Mouse (Mus musculus): ENCODE measurements around the gene Traf3ip1.
"Not testable (repeated sequence)": the region's sequence is repeated elsewhere in the genome, so short reads cannot be mapped to it uniquely, and the experiment has no call there.

The Traf3ip1 gene

DNA sequence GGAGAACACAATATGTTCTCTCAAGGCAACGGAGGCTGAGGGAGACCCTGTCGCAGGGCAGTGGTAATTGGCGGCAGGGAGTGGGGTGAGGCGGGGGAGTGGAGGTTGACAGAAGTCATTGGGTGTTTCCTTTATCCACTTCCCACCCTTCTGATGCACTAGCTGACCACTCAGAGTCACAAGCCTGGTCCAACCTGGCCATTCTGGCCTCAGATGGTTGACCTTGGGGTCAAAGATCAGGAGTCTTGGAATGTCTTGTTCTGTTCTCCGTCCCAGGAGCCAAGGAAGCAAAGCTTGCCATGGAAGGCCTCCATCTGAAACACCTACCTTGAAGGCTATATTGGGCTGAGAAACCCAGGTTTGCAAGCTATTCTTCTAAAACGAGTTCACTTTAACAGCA is 28.3 kb upstream of the Traf3ip1 start:
- DNase-seq = peak; percentile 64 to 73

- no peak for DNase-seq
Observed at GRCm38 (mm10) chr1:91469888-91470419, 24.5 kb upstream of the Traf3ip1 start.

DNA sequence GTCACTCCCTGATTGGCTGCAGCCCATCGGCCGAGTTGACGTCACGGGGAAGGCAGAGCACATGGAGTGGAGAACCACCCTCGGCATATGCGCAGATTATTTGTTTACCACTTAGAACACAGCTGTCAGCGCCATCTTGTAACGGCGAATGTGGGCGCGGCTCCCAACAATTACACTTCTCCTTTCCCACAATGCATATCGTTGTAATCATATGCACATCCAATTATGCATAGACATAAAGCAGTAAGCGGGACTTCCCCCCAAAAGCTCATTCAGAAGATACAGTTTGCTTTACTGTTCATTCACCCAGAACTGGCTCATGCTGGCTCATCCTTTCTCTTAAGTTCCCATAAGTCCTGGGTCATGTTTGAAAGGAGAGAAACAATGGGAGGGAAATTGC is 16.3 kb upstream of the Traf3ip1 start:
- not testable (repeated sequence) for DNase-seq

GRCm38 (mm10) chr1:91478958-91479357 is 15.5 kb upstream of the Traf3ip1 start:
- no peak for DNase-seq

DNA sequence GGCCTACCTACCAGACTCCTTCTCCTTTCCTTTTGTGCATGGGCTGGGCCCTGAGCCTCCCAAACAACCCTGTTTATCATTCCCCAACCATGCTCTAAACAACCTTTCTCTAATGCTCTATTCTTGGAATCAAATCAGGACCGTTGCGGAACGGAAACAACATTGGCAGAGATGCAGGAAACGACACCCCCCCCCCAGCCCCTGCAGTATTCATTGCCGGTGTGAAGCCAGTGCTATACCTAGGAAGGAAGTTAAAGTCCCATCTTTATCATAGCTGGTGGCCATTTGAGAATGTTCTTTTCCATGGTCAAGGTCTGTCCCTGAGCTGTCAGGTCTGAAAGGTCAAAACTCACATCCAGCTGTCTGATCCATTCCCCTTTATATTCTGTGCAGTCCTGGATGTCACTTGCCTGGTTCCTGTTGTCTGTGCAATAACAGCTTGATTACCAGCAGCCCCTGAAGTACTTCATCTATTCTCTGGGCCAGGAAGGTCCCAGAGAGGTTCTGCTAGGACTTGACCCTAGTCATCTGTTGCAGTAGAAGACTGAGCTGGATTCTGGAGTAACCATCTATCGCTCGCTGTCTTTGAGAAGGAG is 11.7 kb upstream of the Traf3ip1 start:
- no peak for DNase-seq

DNA sequence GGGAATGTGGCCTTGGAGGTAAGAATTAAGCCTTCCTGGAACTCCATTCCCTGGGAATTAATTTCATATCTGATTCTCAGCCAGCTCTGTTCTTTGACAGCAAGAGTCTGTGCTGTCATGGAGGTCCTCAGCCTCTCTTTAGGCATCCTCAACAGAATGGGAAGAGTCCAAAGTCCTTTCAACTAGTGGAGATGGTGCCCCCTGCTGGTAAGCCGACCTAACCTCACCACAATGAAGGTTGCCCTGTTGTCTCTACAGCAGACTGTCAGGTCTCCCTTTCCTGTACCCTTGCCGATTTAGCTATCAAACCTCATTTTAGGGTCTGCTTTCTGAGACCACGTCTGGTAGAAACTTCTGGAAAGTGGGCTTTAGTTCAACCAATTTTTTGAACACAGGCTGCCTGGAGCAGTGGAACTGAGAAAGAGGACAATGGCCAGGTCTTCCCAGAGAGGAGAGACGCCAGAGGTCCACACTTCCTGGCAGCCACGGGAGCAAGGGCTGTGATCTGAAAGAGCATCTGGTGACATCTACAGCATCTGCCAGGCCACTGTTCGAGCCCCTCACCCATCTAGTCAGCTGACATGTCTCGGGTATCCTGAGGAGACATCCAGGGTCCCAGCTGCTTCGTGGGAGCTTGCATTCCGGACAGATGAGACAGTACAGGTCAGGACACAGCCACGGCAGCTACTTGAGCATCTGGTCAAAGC is 11.0 kb upstream of the Traf3ip1 start:
- peak; percentile 86 to 95 for DNase-seq

DNA sequence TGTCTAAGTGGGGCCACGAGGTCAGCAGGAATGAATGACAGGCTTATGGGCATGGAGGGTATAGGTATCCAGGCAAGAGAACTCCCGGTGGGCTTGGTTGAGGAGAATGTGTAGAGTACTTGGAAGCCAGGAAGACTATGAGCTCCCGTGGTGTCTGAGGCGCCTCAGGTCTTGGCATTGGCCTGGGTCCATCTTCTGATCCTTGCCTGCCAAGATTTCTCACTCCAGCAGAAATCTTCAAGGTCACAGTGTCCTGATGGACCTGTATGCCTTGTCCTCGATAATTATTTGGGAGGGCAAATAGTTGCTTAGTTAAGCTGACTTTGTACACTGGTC is 10.5 kb upstream of the Traf3ip1 start:
- DNase-seq = peak in 1 of 2 experiments; percentile 63

GRCm38 (mm10) chr1:91485422-91485821 is 9.0 kb upstream of the Traf3ip1 start:
- no peak for DNase-seq

DNA sequence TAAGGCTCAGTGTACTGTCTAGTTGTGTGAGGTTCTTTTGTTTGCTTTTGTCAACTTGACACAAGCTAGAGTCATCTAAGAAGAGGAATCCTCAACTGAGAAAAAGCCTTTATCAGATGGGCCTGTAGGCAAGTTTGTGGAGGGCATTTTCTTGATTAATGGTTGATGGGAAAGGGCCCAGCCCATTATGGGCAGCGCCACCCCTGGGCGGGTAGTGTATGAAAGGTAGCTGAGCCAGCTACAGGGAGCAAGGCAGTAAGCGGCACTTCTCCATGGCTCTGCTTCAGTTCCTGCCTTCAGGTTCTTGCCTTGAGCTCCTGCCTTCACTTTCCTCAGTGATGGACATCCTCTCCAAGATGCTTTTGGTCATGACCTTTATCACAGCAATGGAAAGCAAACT is 8.3 kb upstream of the Traf3ip1 start:
- DNase-seq = peak in 1 of 2 experiments; percentile 58

GRCm38 (mm10) chr1:91490322-91490721 is 4.1 kb upstream of the Traf3ip1 start:
- peak; percentile 50 to 74 for DNase-seq

DNA sequence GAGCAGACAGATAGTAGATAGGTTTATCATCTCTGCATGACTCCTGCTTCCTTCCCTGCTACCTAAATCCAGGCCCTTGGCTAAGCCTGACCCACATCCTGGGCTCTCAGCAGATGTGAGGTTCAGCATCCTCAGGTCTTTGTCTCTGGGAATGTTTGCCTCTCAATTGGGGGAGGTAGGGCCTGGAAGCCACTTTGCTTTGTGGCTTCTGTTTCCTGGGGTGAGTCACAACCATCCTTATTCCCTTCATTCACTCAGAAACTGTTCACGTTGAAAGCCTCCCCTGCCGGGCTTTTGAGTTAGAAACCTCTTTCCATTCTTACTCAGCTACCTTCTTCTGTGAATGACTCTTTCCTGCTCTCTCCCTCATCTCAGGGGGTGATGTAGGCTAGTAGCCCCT is 1.7 kb upstream of the Traf3ip1 start:
- no peak for DNase-seq

DNA sequence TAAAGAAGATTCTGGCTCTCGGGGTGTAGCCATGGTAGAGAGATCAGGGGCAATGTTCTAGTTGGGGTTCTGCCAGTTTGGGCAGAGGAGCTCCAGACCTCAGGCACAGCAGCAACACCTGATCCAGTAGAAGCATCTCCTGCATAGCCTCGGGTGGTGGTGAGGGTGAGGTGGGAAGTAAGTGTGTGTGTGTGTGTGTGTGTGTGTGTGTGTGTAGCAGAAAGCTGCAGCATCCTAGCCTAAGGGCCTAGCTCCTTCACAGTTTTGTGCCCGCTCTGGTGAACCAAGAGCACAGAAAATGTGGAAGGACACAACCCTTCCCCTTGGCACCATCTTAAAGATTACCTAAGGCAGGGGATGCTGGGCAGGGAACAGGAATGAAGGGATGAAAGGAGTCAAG is 509 bp upstream of the Traf3ip1 start:
- DNase-seq = no peak

GRCm38 (mm10) chr1:91495321-91495720 is 874 bp downstream of the Traf3ip1 start:
- peak; percentile 14 to 21 for DNase-seq

- no peak for DNase-seq
Observed at GRCm38 (mm10) chr1:91498579-91498978, 4.1 kb downstream of the Traf3ip1 start.

DNA sequence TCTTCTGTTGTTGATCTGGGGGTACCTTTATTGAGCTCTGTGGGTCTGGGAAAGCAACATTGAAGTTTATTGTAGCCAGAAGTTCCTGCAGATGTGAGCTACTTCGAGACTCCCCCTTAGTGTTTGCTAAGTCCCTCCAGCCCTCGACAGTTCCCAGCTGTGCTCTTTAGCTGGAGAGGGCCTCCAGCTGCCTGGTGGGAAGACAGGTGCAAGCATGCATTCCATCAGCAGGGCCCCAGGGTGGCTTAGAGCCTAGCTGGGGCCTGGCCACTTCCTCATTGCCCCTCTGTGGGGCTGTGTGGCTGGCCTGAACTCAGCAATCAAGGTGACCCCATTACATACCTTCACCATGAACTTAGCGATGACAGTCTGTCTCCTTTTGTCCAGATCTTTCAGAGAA is 10.2 kb downstream of the Traf3ip1 start:
- no peak for DNase-seq

- no peak for DNase-seq
Observed at GRCm38 (mm10) chr1:91514916-91515315, 20.5 kb downstream of the Traf3ip1 start.

DNA sequence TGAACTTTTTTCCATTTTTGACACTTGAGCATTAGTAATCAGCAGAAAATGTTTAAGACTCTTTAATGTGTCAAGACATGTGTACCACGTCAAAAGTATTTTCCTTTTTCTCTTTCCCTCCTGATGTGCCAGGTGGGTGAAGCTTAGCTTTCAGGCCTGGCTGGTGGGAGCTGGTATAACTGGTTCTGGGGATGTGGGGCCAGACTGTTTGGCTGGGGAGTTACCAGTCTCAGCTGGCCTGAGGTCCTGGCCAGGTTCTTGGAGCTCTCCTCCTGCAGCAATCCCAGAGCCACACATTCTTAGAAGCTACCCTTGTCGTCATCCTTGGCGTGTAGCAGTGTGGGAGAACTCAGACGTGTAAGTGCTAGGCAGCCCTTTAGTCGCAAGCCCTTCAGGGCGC is 21.2 kb downstream of the Traf3ip1 start:
- DNase-seq = peak; percentile 19

DNA sequence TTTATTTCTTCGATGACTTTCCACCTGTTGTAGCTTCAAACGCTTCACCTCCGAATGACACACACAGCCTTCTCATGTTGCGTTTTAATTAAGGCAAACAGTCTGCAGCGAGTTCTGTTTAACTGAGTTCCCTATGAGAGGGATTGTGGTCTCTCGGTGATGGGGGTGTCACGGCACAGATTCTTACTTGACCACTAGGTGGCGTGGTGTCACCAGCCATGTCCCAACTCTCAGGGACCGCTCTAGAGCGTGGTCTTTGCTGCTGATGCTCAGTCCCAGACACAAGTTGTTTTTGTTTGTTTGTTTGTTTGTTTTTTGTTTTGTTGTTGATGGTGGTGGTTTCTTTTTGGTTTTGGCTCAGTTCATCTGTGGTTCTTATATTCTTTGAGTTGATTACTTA is 29.3 kb downstream of the Traf3ip1 start:
- DNase-seq = peak; percentile 64 to 80

DNA sequence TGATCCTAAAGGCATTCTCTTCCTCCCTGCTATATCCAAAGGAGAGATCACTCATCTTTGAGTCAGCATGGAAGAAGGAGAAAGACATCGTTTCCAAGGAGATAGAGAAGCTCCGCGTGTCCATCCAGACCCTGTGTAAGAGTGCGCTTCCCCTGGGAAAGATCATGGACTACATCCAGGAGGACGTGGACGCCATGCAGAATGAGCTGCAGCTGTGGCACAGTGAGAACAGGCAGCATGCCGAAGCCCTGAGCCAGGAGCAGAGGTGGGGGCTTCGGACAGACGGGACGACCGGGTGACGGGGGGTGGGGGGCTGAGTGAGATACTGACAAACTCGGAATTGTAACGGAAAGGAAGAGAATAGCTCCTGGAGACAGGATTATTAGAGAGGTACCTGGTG is 31.4 kb downstream of the Traf3ip1 start:
- no peak for DNase-seq

DNA sequence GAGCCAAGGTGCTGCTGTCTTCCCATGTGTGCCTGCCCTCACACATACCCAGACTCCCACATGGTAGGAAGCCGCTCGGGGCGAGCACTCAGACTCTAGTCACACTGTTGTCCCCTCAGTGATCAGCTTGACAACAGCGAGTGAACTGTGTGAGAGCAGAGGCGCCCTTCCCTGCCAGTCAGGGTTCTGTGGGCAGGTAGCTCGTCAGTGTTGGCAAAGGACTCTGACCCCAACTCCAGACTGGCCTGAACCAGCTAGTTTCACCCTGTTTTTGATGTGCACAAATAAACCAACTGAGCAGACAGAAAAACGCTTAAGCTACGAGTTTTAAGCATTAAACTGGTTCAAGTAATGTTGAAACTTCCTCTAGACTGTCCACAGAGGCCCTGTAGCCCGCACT is 35.7 kb downstream of the Traf3ip1 start:
- DNase-seq = peak; percentile 75 to 86

DNA sequence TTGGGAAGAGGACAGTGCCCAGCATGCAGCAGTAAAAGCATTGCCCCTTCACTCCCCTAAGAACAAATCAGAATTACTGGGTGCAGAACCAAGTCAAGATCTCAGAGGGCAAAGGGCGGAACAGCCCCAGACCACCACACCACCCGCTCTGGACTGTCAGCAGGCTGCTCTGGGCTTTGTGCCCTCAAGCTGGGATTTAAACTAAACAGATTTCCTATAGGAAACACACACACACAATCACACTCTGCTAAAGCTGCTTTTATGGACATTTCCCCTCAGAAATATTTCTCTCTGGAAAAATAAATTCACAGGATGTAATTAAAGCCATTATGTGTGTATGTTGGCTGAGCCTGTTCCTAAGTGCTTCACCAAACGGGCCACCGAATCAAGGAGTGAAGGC is 37.8 kb downstream of the Traf3ip1 start:
- DNase-seq = no peak

- no peak for DNase-seq
Observed at GRCm38 (mm10) chr1:91532892-91533291, 38.4 kb downstream of the Traf3ip1 start.

DNA sequence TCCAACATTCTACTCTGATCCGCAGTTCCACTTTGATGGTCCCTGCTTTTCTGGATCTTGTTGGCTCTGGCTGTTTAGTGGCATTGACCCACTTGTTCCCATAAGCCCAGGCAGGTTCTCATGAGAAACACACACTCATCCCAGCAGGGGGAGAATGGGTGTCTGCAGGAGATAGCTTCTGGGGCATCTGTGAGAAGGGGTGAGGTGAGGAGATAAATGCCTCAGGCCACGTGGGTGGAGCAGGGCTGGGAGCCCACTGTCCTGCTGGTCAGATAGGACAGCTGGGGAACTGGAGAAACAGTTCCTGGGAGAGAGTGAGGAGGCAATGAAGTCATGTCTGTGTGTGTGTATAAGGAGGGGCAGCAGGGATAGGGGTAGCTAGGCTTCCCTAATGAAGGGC is 39.0 kb downstream of the Traf3ip1 start:
- no peak for DNase-seq

DNA sequence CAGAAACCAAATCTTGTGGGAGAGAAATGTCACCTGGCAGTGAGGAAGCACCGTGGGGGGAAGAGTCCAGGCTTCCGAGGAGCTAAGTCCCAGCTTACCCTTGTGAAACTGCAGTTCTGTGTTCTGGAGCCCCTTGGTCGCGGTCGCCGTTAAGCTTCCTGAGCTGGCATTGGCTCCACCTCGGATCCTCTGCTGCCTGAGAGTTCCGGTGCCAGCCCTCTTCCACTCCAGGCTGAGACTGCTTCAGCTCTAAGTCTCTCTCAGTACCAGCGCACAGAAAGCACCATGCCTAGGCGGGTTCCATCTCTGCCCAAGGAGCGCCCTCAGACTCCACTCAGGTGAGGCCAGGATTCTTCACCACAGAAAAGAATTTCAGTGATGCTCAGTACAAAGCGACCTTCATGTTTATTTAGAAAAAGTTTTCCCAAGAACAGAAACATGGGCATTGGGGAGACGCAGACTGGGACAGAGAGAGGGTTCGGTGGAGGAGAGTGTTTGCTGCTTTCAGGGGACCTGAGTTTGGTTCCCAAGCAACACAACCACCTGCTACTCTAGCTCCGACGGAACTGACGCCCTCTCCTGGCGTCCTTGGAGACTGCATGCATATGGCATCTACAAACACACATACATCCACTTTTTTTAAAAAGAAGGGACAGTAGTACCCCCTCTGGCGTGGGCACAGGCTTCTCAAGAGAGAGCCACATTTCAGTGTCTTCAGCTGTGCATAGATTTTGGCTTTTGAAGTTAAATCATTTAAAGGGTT is 39.7 kb downstream of the Traf3ip1 start:
- peak in 1 of 2 experiments; percentile 27 for DNase-seq
